Mouse (Mus musculus) MN1 (cell line): Measurements from ENCODE around the gene Cdc25a.

Experiments used
- DNase-seq: peaks from one replicate; pipeline ENCODE4 v3.0.0-alpha.2; 2016; ENCODE audit warnings: low spot score

Gene Cdc25a

DNA sequence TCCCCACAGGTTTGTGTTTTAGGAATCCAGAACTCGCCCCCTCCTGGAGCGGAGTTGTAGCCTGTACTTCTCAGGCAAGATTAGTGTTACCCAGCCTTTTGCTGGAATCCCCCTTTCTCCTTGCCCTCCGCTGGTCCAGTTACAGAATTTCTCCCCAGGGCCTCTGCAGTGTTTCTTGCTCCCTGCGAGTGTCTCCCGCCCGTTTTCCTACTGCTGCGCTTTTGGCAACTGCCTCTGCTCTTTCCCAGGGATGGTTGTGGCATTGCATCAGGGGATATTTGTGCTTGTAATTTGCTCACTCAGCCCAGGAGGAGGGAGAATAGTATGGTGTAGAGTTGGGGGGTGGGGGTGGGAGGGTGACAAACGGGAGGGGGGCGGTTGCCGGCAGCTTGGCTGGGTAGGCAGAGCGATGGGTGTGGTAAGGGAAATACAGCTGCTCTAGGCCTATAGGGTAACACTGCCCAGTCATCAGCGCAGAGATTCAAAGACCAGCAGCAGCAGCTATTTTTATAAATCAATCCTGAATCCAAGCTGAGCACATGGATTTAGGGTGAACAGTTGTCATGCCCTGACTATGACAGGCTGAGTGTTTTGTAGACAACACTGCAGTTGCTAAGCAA, 57.5 kb downstream of the Cdc25a start:
- DNase-seq, result peak; percentile 81

DNA sequence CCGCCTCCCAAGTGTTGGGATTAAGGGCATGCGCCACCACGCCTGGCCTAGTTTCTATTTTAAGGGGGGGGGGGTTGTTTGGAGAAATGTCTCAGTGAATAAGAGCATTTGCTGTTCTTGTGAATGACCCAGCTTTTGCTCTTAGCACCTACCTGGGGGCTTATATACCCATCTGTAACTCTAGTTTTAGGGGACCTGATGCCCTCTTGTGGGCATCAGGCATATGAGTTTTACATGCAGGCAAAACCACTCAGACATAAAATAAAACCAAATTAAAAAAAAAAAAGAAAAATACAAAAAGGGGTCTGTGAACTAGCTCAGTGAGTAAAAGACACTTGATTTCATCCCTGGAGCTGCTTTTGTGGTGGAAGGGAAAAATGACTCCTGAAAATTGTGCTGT, 64.0 kb downstream of the Cdc25a start:
- no peak for DNase-seq

DNA sequence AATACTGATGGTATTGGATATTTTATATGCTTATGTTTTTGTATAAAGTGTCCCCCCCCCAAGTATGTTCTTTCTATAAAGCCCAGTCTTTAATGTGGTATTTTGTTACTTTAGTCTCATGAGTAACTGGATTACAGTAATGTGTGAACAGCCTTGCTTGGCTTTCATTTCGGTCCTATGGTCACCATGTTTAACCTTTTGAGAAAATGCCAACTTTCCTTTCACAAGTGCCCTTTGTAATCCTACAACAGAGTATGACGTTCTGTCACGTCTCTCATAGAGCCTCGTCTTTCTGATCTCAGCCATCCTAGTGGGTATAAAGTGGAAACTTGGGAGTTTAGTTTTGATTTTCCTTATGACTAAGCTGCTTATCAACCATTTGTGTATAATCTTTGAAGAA, 67.4 kb downstream of the Cdc25a start:
- DNase-seq, result no peak
